Mouse (Mus musculus) mature B cell (primary cell): ENCODE data around the gene Speer4a.
"Not testable (repeated sequence)": the region's sequence is repeated elsewhere in the genome, so short reads cannot be mapped to it uniquely, and the experiment has no call there.

Experiments
- in situ Hi-C: fragments of 300-500 bp; cut with MboI; formaldehyde crosslinking; loops from 2 replicates; pipeline ENCODE4 v1.14.3; 2019

Gene Speer4a

GRCm38 (mm10) chr5:26039458-26039857, at the start of gene Speer4a:
Speer4a (minus strand) TSS chr5:26039558.
- in situ Hi-C loops: not testable (repeated sequence)

DNA sequence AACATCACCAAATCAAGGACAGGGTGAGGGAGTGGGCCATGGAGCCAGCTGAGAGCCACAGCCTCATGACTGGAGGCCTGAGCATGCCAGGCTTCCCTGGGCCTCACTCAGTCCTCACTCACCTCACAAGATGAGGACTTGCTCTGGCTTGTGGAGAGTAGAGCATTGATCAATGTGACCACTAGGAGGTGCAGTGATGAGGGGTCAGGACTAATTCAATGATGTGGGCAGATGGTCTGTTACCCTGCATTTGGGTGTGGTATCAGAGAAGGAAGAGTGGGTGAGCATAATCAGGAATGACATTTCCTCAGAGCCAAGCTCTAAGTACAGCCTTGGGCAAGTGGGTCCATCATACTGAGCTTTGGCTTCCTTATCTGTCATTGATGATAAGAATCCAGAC, 39.7 kb upstream of the Speer4a start:
- in situ Hi-C loops: not testable (repeated sequence)

GRCm38 (mm10) chr5:26070716-26071115, 31.4 kb upstream of the Speer4a start:
- in situ Hi-C loops: no loop called here

DNA sequence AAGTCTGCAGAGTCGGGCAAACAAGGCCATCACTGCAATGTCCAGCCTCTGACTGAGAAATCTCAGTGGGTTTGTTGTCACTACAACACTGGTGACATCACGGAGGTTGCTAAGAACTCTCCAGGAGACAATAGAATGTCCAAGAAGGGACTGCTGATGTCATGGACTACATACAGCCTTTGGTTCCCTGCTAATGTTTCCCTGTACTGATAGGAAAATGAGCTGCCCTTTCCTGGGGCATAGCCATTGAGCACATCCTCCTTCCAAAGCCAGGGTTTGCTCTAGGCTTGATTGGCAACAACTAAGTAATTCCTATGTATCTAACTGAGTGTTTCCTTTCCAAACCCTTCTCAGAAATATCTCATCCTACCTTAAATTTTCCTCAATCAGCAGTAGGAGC, 19.1 kb upstream of the Speer4a start, which contains the start of gene Gm7347:
Gm7347 (minus strand) TSS at position 101 of the 400 bp plus-strand sequence.
- in situ Hi-C loops: not testable (repeated sequence)

GRCm38 (mm10) chr5:26022816-26023215, 16.5 kb downstream of the Speer4a start, which contains the start of gene Gm5862:
Gm5862 (minus strand) TSS chr5:26022916.
- in situ Hi-C loops: not testable (repeated sequence)

DNA sequence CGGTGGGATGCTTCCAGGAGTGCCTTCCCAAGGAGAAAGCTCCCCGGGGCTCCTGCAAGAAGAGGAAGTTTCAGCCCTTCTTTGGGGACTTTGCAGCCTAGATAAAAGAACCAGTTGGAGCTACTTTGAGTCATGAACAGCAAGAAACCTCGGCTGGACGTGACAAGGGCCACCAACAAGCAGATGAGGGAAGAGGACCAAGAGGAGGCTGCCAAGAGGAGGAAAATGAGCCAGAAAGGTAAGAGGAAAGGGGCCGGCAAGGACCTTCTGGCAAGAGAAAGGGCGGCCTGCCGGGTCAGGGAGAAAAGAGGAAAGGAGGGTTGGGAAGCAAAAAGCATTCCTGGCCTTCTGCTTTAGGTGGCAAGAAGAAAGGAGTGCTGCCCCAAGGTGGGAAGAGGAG, 31.7 kb downstream of the Speer4a start:
- in situ Hi-C loops: not testable (repeated sequence)

DNA sequence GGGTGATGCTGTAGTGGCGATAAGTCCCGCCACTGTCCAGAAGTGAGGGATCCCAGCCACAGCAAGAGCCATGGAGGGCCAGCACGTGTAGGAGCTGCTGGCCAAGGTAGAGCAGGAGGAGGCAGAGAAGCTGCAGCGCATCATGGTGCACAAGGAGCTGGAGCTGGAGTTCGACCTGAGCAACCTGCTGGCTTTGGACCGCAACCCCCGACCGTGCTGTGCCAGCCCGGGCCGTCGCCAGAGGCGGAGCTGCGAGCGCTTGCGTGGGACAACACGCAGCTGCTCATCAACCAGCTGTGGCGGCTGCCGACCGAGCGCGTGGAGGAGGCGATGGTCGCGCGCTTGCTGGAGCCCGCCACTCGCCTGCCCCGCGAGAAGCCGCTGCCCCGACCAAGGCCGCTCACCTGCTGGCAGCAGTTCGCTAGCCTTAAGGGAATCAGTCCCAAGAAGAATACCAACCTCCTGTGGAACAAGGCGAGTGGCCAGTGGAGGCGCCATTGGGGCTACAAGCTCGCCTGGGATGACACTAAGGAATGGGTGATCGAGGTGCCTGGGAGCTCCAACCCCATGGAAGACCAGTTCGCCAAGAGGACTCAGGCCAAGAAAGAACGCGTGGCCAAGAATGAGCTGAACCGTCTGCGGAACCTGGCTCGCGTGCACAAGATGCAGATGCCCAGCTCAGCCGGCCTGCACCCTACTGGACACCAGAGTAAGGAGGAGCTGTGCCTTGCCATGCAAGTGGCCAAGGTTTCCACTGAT, 32.2 kb downstream of the Speer4a start:
- in situ Hi-C loops: not testable (repeated sequence)

- in situ Hi-C loops: not testable (repeated sequence)
Observed at GRCm38 (mm10) chr5:26004698-26005097, 34.7 kb downstream of the Speer4a start, which contains the start of gene Gm1979. Gm1979 (minus strand) TSS chr5:26004798.

- in situ Hi-C loops: not testable (repeated sequence)
Observed at GRCm38 (mm10) chr5:25988550-25988949, 50.8 kb downstream of the Speer4a start, which contains the start of gene Gm21698. Gm21698 (minus strand) TSS chr5:25988650.
